Mouse (Mus musculus) layer of hippocampus, postnatal 36 days (tissue): ENCODE results near the gene Fbxo48. TPM values are rescaled to one million over a fixed set of nuclear protein-coding genes. Genes with fewer than 3 reads are reported as not detected.

Source experiments
- DNase-seq, 2 experiments: peaks; one replicate each; pipeline ENCODE4 v3.0.0; 2022
- total RNA-seq, 2 experiments: library from RNA; stranded (reverse); gene quantifications; 2 replicates each; pipeline ENCODE4 v1.2.3; 2021

The Fbxo48 gene
- total RNA-seq = 1 to 10 TPM; 1.0 to 1.7 TPM

DNA sequence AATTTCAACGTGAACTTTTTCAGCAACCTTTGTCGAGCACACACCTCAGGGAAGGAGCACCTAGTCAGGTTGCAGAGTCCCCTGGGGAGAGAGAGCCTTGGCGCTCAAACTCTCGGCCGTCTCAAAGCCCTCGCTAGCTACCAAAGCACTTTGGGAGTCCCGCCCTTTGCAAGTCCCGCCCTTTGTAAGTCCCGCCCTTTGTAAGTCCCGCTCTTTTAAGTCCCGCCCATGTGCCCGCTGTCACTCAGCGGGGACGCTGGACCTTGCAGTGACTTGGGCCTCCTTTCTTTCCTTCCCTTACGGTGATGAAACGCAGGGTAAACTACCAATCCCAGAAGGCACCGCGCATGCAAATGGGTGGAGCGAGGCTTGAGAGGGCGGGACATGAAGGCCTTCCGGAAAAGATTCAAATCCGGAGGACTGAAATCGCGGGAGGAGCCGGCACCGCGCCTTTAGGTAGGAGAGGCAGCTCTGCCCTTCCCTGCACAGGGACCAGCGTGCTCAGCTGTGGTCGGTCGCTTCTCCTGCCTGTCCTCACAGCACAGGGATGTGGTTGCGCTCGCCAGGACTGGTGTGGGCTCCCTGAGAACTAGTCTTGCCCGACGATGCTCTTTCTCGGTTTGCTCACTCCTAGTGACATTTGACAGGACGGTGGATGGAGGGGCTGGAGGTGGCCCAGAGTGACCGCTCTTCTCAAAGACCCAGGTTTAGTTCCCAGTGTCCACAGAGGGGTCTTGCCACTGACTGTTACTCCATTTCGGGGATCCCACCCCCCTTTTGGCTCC, at the start of gene Fbxo48:
TSS of gene Fbxo48 (plus strand) at position 400 of the 785 bp plus-strand sequence.
- DNase-seq = peak; percentile 93 to 95

DNA sequence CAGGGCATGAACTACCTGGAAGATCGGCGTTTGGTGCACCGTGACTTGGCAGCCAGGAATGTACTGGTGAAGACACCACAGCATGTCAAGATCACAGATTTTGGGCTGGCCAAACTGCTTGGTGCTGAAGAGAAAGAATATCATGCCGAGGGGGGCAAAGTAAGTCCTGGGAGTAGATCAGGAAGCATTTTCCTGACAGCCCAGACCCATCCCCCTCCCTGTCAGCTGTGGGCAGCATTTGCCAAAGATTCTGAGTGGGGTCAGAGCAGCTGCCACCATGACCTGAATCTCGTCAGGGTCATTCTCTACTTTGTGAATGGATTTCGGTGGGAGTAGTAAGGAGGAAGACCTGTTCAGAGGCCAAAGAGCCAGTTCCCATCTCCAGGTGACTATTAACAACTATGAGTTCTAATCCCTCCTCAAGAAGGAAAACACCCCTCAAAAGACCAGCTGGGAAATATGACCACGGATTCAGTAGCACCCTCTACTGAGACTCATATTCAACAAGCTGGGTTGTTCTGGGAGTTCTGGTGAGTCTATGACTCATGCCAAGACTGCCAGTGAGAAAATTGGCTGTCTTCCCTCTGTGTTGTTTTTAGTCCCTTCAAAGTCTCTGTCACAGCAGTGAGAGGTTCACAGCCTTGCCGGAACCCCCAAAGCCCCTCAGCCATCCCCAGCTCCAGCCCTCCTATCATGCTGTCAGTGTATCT, 46.7 kb upstream of the Fbxo48 start:
- peak; percentile 15 to 18 for DNase-seq

DNA sequence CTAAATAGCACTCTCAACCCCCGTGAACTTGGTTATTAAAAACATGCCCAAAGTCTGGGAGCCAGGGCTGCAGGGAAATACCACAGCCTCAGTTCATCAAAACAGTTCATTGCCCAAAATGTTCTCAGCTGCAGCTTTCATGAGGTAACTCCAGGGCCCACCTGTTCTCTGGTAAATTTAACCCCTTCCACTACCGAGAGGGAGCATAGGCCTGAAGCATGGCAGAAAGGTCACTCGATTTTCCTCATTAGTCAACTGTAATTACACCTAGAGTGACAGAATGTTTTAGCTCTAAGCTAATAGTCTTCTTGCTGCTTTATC, 46.2 kb upstream of the Fbxo48 start:
- no peak for DNase-seq

DNA sequence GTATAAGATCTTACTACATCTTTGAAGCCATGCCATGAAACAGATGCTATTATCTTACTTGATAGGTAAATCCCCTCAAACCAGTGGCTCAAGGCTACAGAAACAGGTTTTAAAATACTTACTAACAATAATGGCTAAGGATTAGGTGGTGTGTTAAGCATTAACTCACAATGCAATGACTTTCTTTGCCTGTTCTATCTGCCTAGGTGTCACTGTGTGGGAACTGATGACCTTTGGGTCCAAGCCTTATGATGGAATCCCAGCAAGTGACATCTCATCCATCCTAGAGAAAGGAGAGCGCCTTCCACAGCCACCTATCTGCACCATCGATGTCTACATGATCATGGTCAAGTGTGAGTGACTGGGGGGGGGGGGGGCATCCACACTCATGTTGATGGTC, 44.6 kb upstream of the Fbxo48 start:
- no peak for DNase-seq

DNA sequence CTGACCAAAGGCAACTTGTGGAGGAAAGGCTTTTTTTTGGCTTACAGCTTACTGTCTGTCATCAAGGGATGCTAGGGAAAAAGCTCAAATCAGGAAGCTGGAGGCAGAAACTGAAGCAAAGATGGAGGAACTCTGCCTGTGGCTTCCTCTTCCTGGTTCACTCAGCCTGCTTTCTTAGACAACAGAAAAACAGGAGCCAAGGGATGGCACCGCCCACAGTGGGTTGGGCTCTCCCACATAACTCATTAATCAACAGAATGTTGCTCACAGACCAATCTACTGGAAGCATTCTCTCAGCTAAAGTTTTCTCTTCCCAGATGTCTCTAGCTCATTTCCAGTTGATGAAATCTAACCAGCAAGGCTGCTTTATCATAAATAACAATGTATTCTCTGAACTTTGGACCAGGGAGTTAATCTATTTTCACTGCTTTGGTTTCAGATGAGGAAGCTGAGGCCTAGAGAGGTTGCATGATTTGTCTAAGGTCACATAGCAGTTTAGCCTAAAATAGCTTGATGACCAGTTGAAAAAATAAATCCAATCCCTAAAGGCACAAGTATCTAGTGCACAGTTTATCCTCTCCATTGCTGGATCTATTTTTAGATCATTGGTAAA, 43.6 kb upstream of the Fbxo48 start:
- no peak for DNase-seq

DNA sequence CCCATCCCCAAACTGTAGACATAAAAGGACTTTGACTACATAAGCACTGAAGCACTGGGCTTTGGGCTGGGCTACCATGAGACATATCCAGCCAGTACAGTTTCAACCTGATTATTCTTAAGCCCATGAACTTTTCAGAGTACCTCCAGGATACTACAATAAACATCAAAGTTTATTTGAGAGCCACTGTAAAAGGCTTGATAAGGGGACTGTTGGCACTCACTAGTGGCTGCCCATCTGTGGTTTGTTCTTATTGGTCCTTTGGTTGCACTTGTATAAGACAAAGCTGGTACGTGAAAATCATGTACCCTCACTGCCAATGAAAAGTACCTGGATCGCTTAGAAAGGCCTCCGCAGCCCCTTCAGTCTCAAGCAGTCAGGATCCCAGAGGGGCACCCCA, 36.4 kb upstream of the Fbxo48 start:
- no peak for DNase-seq

DNA sequence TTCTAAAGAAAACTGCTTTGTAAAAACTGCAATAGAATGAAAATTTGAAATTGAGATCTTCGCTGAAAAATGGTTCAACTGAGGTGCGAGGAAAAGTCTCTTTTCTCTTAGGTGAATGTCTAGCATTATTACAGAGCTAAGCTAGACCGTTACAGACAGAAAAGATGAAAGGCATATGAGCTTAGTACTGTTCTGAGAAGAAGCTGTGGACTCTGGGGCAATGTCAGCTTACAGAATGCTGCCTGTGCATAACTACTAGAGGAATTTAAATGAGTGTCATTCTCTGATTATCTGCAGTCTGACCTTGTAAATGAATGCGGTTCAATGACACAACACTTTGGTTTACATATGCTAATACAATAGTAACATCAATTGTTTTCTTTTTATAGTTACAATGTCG, 35.3 kb upstream of the Fbxo48 start:
- DNase-seq = no peak

DNA sequence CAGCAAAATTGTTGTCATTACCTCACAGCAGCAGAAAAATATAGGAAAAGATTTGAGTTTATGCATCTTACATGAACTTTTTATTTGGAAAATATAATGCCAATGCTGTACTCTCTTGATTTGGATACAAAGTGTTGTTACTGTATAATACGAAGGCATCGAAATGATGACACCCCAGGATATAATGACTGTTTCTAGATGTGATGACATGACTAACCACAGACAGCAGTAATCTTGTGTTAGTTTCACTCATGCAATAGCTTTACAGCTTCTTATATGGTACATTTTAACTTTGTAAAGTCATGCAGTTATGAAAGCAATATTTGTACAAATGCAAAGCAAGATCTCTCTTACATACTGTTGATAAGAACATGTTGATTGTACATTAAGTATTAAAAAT, 33.7 kb upstream of the Fbxo48 start:
- DNase-seq = no peak

DNA sequence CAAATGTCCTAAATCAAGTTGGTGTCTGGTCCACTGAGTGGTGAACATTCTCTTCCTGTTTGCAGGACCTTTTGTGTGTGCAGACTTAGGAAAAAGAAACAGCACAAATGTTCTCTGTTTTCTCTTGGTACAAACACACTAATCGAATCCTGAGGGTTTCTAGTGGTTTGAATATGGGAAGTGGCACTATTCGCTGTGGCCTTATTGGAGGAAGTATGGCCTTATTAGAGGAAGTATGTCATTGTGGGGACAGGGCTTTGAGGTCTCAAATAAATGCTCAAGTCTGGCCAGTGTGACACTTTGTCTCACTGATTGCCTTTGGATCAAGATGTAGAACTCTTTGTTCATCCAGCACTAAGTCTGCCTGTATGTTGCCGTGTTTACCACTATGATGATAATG, 19.0 kb upstream of the Fbxo48 start:
- DNase-seq = no peak

DNA sequence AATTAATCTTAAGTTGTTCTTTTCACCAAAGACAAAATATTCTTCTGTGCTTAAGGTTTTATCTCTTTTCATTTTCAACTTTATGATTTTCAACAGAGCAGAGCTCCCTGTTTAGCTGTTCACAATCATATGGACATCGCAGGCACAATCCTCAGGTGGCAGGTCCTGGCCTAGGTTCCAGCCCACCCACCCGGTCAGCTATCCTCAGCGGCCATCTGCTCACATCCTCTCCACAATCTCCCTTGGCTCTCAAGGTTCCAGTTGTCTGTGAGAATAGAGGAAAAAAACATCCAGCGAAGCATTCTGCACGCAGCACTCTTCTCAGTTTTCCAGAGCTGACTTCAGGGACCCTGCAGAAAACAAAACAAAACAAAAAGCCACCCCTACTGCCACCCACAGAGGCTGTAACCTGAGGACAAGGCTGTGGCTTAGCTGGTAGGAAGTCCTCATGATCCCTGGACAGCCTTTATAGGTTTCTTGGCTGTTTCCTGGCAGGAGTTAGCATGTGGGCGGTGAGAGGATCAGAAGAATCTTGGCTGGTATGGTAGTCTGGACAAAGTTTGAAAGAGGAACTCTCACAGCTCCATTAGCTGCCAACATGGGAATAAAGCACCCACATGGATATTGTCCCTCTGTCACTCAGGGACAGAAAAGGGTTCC, 15.5 kb upstream of the Fbxo48 start:
- no peak for DNase-seq

DNA sequence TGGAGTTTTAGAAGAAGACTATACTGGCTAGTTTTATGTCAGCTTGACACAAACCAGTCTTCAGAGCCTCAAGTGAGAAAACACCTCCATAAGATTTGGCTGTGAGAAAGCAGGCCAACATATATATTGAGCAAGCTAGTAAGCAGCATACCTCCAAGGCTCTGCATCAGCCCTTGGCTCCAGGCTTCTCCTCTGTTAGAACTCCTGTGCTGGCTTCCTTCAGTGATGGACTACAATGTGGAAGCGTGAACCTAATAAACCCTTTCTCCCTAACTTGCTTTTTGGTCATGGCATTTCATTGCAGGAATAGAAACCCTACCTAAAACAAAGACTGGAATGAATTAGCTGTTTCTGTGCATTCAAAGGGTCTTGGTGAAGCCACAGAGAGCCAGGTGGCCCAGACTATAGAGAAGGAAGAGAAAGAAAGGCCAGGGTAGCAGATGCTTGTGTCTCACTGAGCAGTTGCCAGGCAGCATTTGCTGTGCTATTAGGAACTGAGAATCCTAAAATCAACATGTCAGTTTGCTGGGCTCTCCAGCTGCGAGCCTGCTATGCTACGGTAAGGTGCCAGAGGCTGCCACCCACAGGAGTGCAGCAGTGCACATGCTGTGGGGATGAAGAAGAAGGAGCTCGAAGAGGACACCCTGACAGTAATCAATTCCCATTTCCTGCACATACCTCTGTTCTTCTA, 9.9 kb upstream of the Fbxo48 start:
- DNase-seq = peak; percentile 10 to 15

DNA sequence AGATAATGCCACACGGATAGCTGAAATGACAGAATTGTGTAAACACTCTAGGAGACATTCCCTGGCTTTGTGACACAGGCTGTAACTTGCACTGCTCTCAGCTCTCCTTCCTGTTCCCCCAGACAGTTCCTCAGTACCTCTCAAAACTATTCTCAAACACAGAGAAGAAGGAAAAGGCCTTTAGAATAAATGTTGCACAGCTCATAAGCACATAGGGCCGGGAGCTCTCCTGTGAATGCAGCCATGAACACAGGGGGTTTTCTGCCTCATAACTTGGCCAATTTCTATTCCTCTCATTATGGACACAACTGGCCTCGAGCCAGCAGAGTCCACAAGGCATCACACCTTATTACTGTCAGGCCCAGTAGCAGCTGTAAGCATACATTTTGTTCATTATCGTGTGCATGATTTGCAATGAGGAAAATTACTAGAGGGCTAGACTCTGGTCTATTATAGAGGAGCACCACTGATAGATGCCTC, 9.2 kb upstream of the Fbxo48 start:
- DNase-seq = no peak

DNA sequence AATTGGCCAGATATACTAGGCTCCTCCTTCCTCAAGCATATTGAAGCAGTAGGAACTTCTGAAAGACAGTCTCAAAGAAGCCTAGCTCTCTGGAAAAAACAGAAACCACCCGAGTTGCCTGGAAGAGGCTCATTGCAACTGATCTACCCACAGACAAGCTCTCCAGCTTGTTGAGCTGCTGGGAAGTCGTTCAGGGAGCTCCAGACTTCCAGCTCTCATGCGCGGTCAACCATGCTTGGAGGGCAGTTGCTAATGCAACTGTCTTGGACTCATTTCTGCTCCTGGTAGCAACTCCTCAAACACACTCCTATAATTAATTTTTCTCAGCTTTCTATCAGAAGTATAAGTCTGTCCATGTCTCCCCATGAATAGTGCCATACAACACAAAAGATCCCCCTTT, 8.2 kb upstream of the Fbxo48 start:
- no peak for DNase-seq

DNA sequence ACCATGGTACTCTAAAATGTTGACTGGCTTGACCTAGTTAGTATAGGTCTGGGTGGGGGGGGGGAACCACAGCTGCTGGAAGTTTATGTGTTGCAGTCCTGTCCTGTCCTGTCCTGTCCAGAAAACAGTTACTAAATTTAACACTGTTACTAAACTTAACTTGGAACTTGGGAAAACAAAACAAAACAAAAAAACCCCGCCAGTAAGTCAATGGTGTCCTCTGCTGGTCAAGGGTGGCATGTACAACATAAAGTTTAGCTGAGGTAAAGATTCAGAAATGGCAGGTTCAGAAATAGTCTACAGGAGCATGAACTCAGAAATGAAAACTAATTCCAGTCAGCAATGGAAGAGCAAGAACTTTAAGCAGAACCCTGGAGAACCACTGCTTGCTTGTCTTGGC, 2.4 kb upstream of the Fbxo48 start:
- no peak for DNase-seq

DNA sequence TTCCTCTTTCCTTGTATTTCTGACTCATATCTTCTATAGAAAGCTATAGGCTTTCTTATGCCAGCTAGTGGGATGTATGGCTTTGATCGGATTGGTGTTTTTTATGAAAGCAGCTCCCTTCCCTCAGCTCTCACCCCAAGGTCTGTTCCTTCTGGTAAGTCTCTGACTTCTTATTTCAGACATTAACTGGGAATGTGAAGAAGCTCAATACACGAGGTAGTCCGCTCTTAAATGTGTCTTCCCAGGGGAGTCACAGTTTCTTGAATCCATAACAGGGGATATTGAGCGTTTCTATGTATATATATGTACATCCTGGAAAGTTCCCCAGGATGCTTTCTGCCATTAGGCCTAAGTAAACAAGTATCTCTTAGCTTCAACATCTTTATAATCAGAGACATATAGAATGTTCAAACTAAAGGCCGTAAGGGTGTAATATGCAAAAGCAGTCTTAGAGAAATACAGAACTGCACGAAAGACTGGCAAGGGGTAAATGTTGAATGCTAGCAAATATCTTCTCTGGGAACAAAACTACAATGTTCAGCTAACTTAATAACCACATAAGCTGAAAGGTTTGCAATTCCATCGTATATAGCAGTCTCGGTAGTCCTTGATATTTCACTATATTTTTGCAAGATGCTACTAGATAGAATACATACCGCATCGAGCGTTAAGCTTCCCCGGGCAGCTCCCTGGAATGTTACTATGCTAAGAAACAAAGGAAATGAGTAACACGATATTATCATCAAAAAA, 774 bp upstream of the Fbxo48 start:
- no peak for DNase-seq

DNA sequence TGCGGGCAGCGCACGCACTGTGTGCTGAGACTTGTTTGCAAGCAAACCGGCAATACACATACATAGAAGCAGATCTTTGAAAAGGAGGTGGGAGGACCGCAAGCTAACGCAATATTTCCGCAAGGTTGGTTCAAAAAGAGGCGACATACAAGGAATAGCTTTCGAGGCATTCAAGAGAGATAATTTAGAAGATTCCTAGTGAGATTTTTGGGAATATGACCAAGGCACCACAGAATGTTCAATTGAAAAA, 511 bp downstream of the Fbxo48 start:
- no peak for DNase-seq

DNA sequence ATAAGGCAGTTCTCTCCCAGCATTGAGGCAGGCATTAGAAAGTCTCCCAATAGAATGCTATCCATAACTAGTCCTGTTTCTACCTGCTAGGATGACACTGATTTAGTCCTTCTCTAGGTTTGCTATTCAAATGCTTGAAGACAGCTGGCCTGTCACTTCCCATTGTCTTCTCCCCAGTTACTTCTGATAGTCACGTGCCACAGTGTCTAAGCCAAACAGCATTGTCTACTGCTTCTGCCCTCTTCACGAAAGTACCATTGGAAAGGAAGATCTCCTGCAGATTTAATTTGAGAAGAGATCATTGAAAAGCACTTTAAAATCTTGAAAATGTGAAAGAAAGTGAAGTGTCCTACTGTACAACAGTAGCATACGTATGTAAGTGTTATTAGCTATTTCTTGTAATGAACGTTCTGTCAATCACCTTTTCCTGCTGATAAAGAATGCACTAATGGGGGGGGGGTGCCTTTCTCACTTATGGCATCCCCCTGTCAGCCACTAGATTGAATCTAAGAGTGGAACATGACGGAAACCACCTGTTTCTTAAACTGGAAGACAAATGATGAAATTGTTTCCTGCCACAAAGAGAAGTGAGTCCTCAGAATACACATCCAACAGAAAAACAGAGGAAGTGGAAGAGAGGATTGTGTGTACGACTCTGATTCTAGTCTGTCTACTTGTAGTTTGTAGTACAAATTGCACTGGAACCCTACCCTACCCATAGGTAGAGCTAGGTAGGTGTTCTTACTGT, 5.1 kb downstream of the Fbxo48 start:
- DNase-seq = no peak

DNA sequence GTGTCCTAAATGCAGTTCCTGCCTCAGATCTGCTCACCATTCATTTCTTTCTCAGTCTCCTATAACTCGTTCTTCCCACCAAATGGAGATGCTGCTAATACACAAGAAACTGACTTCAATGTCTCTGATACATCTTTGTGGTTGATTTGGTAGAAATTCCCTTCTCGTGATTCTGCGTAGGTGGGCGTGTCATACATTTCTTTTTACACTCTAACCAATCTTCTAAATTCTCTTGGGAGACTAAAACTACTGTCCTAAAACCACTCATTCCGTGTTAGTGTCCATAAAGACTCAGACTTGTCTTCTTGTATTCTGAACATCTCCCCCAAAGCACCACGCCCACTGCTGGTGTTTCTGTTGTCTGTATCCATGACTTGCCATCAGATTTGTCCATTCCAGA, 5.9 kb downstream of the Fbxo48 start:
- no peak for DNase-seq

DNA sequence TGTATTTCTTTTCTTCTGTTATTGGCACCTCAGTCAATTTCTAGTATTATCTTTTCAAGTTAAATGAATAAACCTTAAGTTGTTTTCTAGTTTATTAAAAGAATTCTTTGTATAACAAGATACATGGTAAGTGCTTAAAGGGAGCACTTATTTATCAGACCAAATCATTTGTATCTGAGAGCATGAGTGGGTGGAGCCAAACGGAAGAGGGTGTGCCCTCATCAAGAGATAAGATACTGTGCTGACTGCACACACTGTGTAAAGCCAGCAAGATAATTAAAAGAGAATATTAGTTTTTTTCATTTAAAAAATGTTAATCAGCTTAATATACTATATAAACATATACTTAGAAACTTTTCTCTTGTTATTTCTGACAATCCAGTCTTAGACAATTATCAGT, 7.3 kb downstream of the Fbxo48 start:
- no peak for DNase-seq

DNA sequence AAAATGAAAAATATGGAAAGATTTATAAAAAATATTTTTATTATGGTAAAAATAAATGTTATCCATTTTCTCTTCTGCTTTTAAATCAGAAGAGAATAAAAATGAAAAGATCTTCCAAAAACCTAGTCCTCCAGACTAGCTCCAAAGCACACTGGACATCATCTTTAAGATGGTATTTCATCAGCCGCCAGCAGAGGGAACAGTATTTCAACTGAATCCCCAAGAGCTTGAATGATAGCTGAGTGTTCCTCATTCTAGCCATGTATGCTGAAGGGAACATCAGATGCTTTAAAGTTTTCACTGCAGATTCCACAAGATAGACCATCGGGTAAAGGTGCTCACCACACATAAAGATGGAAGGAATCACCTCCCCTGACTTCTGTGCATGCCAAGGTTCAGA, 16.6 kb downstream of the Fbxo48 start:
- DNase-seq = no peak

DNA sequence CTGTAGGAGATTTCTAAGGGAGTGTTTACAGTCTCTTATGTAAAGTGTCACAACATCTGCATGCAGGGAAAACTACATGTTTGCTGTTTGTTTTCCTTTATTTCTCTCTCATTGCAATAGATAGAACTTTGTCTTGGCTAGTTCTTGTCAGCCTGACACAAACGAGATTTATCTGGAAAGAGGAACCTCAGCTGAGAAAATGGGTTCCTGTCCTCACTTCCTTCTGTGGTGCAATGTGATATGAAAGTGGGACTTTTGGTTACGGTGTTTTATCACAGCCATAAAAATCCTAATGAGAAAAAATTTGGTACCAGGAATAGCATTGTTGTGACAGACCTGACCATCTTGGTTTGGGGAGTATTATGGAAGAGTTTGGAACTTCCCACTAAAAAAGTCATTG, 18.5 kb downstream of the Fbxo48 start:
- no peak for DNase-seq
